Mouse (Mus musculus) cerebellum, adult 9-10 months (tissue): ENCODE results near the gene Olfr983.

Experiments used
- DNase-seq: peaks from one replicate; pipeline ENCODE4 v3.0.0; 2022

The Olfr983 gene

DNA sequence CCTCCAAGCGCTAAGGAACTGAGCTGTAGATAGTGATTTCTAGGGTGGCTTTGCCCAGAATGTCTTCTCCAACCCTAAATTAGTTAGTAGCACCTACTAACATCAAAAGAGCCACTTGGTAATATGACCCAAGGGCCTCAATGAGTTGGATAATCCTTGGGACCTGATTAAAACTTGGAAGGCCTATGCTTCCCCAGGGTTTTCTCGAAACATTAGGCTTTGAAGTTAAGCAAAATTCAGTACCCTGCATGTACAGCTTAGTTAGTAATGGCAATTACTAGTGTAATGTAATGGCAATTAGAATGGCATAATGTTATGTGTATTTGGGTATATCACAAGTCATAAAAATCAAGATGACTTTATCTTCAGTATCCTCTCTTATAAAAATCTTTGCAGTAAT, at the start of gene Olfr983:
Gene Olfr983, minus strand, starts transcription at position 101 of the 400 bp plus-strand sequence.
- no peak for DNase-seq

DNA sequence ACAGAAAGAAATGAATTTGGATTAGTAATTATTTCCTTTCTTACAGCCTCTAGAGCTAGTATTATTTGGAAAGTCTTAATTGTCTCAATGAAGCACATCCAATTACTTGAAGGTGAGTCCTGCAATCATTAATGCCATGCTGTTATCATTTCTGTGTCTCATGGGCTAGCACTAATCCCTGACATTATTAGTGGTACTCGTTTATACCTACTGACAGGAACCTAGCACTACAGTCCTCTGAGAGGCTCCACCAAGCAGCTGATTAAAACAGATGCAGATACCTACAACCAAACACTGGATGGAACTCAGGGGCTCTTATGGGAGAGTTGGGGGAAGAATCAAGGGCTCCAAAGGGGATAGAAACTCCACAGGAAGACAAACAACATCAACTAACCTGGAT, 48.1 kb upstream of the Olfr983 start:
- no peak for DNase-seq

DNA sequence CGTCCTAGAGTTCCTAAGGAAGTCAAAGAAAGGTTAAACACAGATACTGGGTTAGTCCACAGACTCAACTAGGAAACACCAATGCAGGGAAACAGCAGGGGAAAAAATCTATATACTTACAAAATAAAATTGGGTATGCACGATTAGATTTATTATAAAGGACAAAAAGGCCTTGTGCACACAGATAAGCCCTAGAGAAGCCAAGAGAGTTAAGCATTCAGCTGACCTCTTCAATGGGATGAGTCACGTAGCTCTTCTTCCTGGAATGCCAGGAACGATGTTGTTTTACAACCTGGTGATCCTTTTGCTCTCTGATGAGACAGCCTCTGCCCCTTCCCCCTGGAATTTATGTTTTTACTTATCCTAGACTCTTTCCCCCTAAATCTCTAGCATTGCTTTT, 46.1 kb upstream of the Olfr983 start:
- no peak for DNase-seq

DNA sequence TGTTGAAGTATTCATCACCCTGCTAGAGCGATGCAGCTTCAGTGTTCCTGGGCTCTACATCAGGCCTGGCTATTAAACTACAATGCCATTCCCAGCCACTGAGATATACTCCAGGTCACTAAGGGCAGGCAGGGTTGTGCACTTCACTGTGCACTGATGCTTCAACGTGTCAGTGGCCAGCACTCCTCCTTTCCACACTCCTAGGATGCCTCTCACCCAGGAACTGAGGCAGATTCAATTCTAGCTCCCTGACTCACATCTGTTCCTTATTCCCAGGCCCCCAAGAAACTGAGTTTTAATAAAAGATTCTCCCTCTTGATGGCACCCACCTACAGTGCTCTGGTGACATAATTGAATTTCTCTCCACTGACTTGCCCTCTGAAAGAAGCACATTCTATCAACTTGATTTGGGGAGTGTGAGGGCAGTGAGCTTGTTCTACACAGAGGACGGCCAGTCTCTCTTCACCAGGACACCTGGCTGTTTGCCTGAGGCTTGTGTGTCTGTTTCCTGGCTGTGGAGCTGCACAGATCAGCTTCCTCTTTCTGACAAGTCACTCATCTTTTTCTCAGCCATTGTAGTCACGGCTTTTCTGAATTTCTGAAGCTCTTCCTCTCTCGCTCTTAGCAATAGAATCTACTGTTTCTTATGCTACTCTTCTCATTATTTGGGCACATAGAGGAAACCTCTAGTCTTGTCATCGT, 43.7 kb upstream of the Olfr983 start:
- DNase-seq, result no peak

DNA sequence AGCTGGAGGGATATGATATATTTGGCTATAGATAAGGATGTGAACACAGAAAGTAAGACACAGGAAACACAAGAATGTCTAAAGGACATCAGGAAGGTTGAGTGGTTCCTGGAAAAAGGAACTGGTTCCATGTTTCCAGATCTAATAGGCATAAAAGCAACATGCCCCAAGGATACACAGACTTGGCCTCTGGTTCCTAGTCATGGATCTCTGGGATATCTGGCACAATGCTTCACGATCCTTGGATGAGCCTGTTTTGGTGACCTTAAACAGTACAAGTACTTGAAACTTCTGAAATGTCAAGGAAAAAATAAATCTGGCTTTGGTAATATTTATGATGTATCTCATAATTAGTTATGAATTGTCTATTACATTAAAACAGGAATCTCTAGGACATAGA, 37.2 kb upstream of the Olfr983 start:
- DNase-seq, result no peak

DNA sequence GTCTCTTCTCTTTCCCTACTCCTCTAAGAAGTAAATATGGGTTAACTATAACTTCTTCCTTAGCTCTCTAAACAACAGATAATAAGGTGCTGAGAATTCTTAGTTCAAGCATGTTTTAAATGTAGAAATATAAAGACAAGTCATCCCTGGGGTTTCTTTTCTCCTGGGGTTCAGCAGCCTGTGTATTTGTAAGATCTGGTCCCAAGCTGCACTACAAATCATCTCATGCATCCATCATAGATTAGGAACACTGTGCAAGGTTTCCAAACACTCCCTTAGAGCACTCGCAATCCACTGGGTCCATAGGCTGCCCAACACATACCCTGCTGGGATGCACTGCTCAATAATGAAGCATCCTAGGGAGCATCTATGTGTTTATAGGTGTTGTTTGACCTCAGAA, 36.7 kb upstream of the Olfr983 start, which contains the start of gene Olfr985:
Gene Olfr985, minus strand, starts transcription at position 101 of the 400 bp plus-strand sequence.
- no peak for DNase-seq

DNA sequence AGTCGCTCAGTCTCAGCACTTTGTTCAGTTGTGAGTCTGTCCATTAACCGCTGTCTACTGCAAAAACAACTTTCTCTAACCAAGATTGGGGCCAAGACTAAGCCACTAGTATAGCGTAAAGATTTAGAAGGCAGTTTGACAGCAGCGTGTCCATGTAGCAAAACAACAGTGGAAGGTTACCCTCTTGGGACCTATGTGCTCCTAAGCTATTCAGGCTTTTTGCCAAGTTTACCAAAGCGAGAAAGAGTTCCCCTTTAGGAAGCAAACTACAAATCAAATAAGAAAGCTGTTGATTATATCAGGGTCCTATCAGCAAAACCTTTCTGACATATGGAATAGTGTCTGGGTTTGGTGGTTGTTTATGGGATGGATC, 23.9 kb upstream of the Olfr983 start:
- DNase-seq, result no peak

DNA sequence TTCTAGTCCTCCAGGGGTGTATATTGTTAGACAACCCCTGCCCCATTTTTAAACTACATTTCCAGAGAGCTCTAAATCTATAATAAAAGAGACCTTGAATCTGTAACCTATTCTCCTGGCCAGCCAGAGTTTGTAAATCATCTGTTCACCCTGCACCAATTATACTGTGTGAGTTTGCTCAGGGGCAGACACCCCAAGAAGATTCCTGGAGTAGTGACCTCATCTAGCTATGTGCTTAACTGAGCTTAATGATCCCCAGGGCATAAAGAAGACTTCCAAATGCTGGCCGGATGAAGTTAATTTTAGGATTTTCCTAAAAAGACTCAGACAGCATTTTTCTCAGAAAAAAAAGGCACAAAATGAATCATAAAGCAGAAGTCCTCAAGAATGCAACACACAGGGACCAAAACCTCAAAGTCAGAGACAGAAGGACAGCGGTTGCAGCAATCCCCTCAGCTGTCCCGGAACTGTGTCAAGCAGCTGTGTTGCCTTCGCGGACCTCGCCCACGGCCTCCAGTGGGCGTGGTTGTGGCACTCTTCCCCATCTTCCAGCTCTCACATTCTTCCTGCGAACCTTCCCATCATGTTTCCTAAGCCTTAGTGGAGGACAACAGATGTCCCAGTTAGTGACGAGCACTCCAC, 23.4 kb upstream of the Olfr983 start:
- no peak for DNase-seq

DNA sequence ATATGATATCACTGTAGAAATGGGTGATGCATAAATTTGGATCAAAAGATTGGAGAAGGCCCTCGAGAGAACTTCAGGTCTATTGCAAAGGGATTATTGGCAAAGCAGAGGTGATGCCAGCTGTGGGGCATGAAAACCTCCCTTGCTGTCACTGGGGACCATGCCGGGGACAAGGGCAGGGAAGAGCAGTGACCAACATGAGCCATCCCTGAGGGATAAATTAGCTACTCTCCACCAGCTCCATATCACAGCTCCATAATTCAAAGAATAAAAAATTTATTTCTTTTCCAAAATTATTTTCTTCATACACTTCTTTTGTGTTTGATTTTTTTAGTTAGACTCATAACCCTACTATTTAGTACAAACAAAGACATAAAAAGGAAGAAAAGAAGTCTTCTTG, 20.7 kb upstream of the Olfr983 start, which contains the start of gene Olfr984:
Gene Olfr984, minus strand, starts transcription at position 101 of the 400 bp plus-strand sequence.
- no peak for DNase-seq

DNA sequence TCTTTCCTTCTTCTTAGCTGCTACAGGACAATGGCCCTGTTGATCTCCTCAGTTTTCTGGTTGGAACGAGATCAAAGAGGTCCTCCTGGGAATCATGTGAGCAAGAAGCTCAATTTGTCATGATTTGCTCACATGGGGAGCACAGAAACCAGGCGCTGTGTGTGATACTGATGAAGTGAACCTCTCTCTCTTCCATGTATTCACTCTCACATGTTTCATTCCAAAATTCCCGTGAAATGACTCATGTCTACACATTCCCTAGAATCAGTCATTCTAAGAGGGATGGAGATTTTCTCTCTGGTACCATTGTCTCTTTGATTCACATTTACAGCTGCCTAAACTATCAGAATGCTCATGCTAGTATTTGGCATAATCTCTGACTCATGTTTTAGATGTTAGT, 1.4 kb upstream of the Olfr983 start:
- no peak for DNase-seq

DNA sequence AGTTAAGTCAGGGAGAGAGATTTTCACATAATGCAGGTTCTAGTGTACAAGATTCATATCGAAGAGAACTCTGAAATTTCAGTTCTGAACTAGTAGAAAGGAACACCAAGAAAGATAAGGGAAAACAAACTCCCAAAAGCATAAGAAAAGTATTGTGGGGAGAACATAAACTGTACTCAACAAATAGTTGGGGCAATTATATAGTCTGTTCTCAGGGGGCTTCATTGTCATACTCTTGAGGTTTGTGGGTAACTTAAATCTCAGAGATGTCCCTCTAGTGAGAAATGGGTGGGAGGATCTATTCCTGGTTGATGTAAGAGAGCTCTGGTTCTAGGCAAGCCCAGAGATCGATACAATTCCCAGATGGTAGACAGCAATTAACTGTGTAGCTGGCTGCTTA, 19.9 kb downstream of the Olfr983 start, which contains the start of gene Olfr982:
Gene Olfr982, plus strand, starts transcription at position 301 of the 400 bp plus-strand sequence.
- DNase-seq, result no peak

DNA sequence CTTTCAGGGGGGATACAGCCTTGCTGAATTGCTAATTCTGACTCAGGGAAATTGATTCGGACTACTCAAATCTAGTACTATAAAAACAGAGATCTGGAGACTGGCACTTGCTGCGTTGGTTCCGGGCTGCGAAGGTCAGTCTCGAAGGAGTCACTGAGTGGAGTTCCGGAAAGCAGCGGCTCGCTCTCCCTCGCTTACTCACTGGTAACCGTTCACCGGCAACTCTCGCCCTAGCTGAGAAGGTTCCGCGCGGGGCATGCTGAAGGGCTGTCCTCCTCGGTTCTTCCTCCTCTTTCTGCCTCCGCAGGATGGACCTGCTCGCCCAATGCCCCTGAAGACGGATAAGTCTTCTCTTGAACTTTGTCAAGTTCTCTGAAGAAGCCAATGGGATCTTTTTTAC, 43.3 kb downstream of the Olfr983 start:
- DNase-seq, result no peak
